Mouse (Mus musculus) layer of hippocampus, adult 9-10 months (tissue): ENCODE results near the gene Lypd4.

Source experiments
- DNase-seq: peaks from one replicate; pipeline ENCODE4 v3.0.0; 2022; ENCODE audit warnings: low spot score

The Lypd4 gene

GRCm38 (mm10) chr7:24887096-24887495, 17.4 kb upstream of the Lypd4 start:
- DNase-seq = no peak

- DNase-seq = no peak
Observed at GRCm38 (mm10) chr7:24886308-24886633, 16.5 kb upstream of the Lypd4 start.

- DNase-seq = no peak
Observed at GRCm38 (mm10) chr7:24885468-24886307, 15.9 kb upstream of the Lypd4 start.

- DNase-seq = no peak
Observed at GRCm38 (mm10) chr7:24884693-24885291, 15.1 kb upstream of the Lypd4 start.

- DNase-seq = peak; percentile 95
Observed at GRCm38 (mm10) chr7:24883896-24884692, 14.4 kb upstream of the Lypd4 start, which contains the start of gene Rps19. Gene Rps19, plus strand, starts transcription at chr7:24884371.

- no peak for DNase-seq
Observed at GRCm38 (mm10) chr7:24882416-24883199, 12.9 kb upstream of the Lypd4 start.

GRCm38 (mm10) chr7:24879620-24880019, 9.9 kb upstream of the Lypd4 start:
- DNase-seq = no peak

GRCm38 (mm10) chr7:24877588-24877987, 7.8 kb upstream of the Lypd4 start:
- no peak for DNase-seq

- no peak for DNase-seq
Observed at GRCm38 (mm10) chr7:24869080-24869479, 661 bp downstream of the Lypd4 start.

- no peak for DNase-seq
Observed at GRCm38 (mm10) chr7:24864156-24864555, 5.6 kb downstream of the Lypd4 start.

GRCm38 (mm10) chr7:24862853-24863252, 6.9 kb downstream of the Lypd4 start:
- no peak for DNase-seq

- no peak for DNase-seq
Observed at GRCm38 (mm10) chr7:24861913-24862312, 7.8 kb downstream of the Lypd4 start, which contains the start of gene Gm9844. Gene Gm9844, plus strand, starts transcription at chr7:24862213.

GRCm38 (mm10) chr7:24859234-24859633, 10.5 kb downstream of the Lypd4 start:
- DNase-seq = no peak

GRCm38 (mm10) chr7:24856460-24857120, 13.2 kb downstream of the Lypd4 start:
- DNase-seq = no peak

- DNase-seq = no peak
Observed at GRCm38 (mm10) chr7:24853695-24854094, 16.0 kb downstream of the Lypd4 start.

GRCm38 (mm10) chr7:24853233-24853563, 16.5 kb downstream of the Lypd4 start:
- no peak for DNase-seq

GRCm38 (mm10) chr7:24852557-24853232, 17.0 kb downstream of the Lypd4 start:
- DNase-seq = no peak

- DNase-seq = no peak
Observed at GRCm38 (mm10) chr7:24851596-24852325, 18.0 kb downstream of the Lypd4 start.

- DNase-seq = no peak
Observed at GRCm38 (mm10) chr7:24850899-24851303, 18.8 kb downstream of the Lypd4 start.

- DNase-seq = no peak
Observed at GRCm38 (mm10) chr7:24850162-24850561, 19.6 kb downstream of the Lypd4 start.
